Mouse (Mus musculus) cerebellum, postnatal 36 days (tissue): ENCODE results near the gene Mucl3.

Experiments used
- DNase-seq, 2 experiments: peaks; one replicate each; pipeline ENCODE4 v3.0.0; 2021 to 2022; ENCODE audit warnings: mixed read lengths in 2 of 2

The Mucl3 gene

GRCm38 (mm10) chr17:35643609-35644236 is at the start of gene Mucl3:
Gene Mucl3 (minus strand): TSS chr17:35643695.
- DNase-seq = no peak

GRCm38 (mm10) chr17:35692368-35692767 is 48.9 kb upstream of the Mucl3 start:
- DNase-seq = no peak

GRCm38 (mm10) chr17:35691811-35692210 is 48.3 kb upstream of the Mucl3 start:
- DNase-seq = no peak

GRCm38 (mm10) chr17:35689936-35690645 is 46.6 kb upstream of the Mucl3 start:
- DNase-seq = no peak

- DNase-seq = no peak
Measured at GRCm38 (mm10) chr17:35688347-35689175, 45.1 kb upstream of the Mucl3 start.

- no peak for DNase-seq
Measured at GRCm38 (mm10) chr17:35685061-35685460, 41.6 kb upstream of the Mucl3 start.

GRCm38 (mm10) chr17:35681986-35682385 is 38.5 kb upstream of the Mucl3 start:
- no peak for DNase-seq

GRCm38 (mm10) chr17:35680591-35680990 is 37.1 kb upstream of the Mucl3 start:
- no peak for DNase-seq

GRCm38 (mm10) chr17:35673416-35674035 is 30.0 kb upstream of the Mucl3 start, which contains the start of gene Gtf2h4:
Gene Gtf2h4 (minus strand): TSS chr17:35673739.
- peak; percentile 80 to 91 for DNase-seq

- DNase-seq = no peak
Measured at GRCm38 (mm10) chr17:35672527-35672926, 29.0 kb upstream of the Mucl3 start.

- DNase-seq = no peak
Measured at GRCm38 (mm10) chr17:35671846-35672245, 28.4 kb upstream of the Mucl3 start.

- DNase-seq = no peak
Measured at GRCm38 (mm10) chr17:35669731-35670130, 26.2 kb upstream of the Mucl3 start.

GRCm38 (mm10) chr17:35667334-35668065 is 24.0 kb upstream of the Mucl3 start, which contains the start of gene Vars2:
Gene Vars2 (minus strand): TSS chr17:35667592.
- peak; percentile 98 to 99 for DNase-seq

- DNase-seq = peak; percentile 26 to 32
Measured at GRCm38 (mm10) chr17:35666851-35667256, 23.4 kb upstream of the Mucl3 start.

- no peak for DNase-seq
Measured at GRCm38 (mm10) chr17:35665957-35666515, 22.5 kb upstream of the Mucl3 start.

GRCm38 (mm10) chr17:35653086-35653485 is 9.6 kb upstream of the Mucl3 start:
- DNase-seq = no peak

GRCm38 (mm10) chr17:35649429-35649828 is 5.9 kb upstream of the Mucl3 start:
- no peak for DNase-seq

GRCm38 (mm10) chr17:35639352-35639751 is 4.1 kb downstream of the Mucl3 start:
- DNase-seq = no peak

- DNase-seq = peak; percentile 23 to 51
Measured at GRCm38 (mm10) chr17:35638475-35639190, 4.9 kb downstream of the Mucl3 start.

GRCm38 (mm10) chr17:35636363-35636762 is 7.1 kb downstream of the Mucl3 start:
- DNase-seq = peak; percentile 39 to 41

- peak; percentile 72 to 85 for DNase-seq
Measured at GRCm38 (mm10) chr17:35635699-35636111, 7.8 kb downstream of the Mucl3 start.
